Comparison of ENCODE assay signal across 8 mouse cellular contexts in genomic region chr8:94205736-94206135, GRCm38 (mm10). TPM values are rescaled to one million over a fixed set of nuclear protein-coding genes. Genes with fewer than 3 reads are reported as not detected.
DNase-seq lines count a peak whose midpoint lies in the region; ATAC-seq and TF ChIP-seq lines count a peak whose summit lies in the region.

No protein-coding gene starts in this region.

- ATAC-seq in heart, embryonic 12.5 days (ENCODE audit: insufficient number of reproducible peaks, low FRiP score): no peak; the same call in 1 of the 2 replicates
- peak; percentile 66; the same call in 1 of the 2 replicates for ATAC-seq in kidney, postnatal 0 days (replicated peaks; ENCODE audit: low FRiP score, low read depth)

- no peaks in the 10 kb centered on the region for H3K36me3 ChIP-seq in heart, embryonic 12.5 days
- H3K36me3 ChIP-seq in kidney, postnatal 0 days (ENCODE audit: insufficient read depth, low read length): no peaks in the 10 kb centered on the region

- no peak overlapping the region for H3K4me2 ChIP-seq in heart, embryonic 12.5 days
- no peak overlapping the region for H3K4me2 ChIP-seq in kidney, postnatal 0 days (ENCODE audit: low read length)

- TF ChIP-seq CTCF in kidney, postnatal 0 days (IDR thresholded peaks at IDR 0.05; ENCODE audit: low read depth): peak; percentile 96

- H3K27me3 ChIP-seq in heart, embryonic 12.5 days (replicated peaks): no peaks in the 10 kb centered on the region
- H3K27me3 ChIP-seq in kidney, postnatal 0 days (ENCODE audit: insufficient read depth, low read length): no peaks in the 10 kb centered on the region

- peaks cover 9% of the 10 kb centered on the region for H3K4me1 ChIP-seq in heart, embryonic 12.5 days (replicated peaks)
- no peaks in the 10 kb centered on the region for H3K4me1 ChIP-seq in kidney, postnatal 0 days (replicated peaks; ENCODE audit: insufficient read depth, low read length)

- H3K9me3 ChIP-seq in heart, embryonic 12.5 days (replicated peaks): no peaks in the 10 kb centered on the region
- H3K9me3 ChIP-seq in kidney, postnatal 0 days (replicated peaks; ENCODE audit: low read length): no peaks in the 10 kb centered on the region

- no peak overlapping the region for H3K27ac ChIP-seq in heart, embryonic 12.5 days (ENCODE audit: poor library complexity, severe bottlenecking)
- H3K27ac ChIP-seq in kidney, postnatal 0 days: no peak overlapping the region

- DNase-seq in heart, adult 11 months: peak; percentile 92
- peak; percentile 90 for DNase-seq in ZHBTc4 (ENCODE audit: low read depth, low spot score)
- DNase-seq in cerebellum, postnatal 25 days: peak; percentile 80 to 87
- DNase-seq in gastrocnemius, postnatal 4 days (ENCODE audit: low spot score in 2 of 2): peak; percentile 42 to 70
- peak; percentile 85 for DNase-seq in kidney, postnatal 0 days (ENCODE audit: low spot score)
- peak; percentile 87 for DNase-seq in lung, postnatal 10 days
- DNase-seq in retina, postnatal 7 days (ENCODE audit: low read depth, low spot score): peak; percentile 65

- no peak overlapping the region for H3K9ac ChIP-seq in heart, embryonic 12.5 days
- no peak overlapping the region for H3K9ac ChIP-seq in kidney, postnatal 0 days (ENCODE audit: low read depth, low read length)

- H3K4me3 ChIP-seq in heart, embryonic 12.5 days: no peak overlapping the region
- no peak overlapping the region for H3K4me3 ChIP-seq in kidney, postnatal 0 days (replicated peaks; ENCODE audit: low read depth, low read length)

- WGBS in heart, embryonic 12.5 days: 11% methylated on average over 5 of the region's 5 CpGs
- 16% methylated on average over 5 of the region's 5 CpGs for WGBS in kidney, postnatal 0 days

RNA-seq across cellular contexts. Expression of gene Nup93, which starts 8.6 kb away (rescaled TPM):
- polyA plus RNA-seq in heart, embryonic 12.5 days (2016; fragmentation: Nextera tagmentation; extraction: Ambion mirVana): 71.6 and 73.6 TPM in 2 replicates
- 10 to 100 TPM; 26.7 to 32.9 TPM for total RNA-seq in gastrocnemius, postnatal 4 days (2021)
- polyA plus RNA-seq in kidney, postnatal 0 days (2015; fragmentation: Nextera tagmentation; extraction: Ambion mirVana): 45.0 and 53.6 TPM in 2 replicates

RNA-seq across cellular contexts. Expression of gene Mt1, which starts 26.9 kb away (rescaled TPM):
- 129 and 209 TPM in 2 replicates for polyA plus RNA-seq in heart, embryonic 12.5 days (2016; fragmentation: Nextera tagmentation; extraction: Ambion mirVana)
- 10 to 100 TPM; 42.4 to 49.1 TPM for total RNA-seq in gastrocnemius, postnatal 4 days (2021)
- polyA plus RNA-seq in kidney, postnatal 0 days (2015; fragmentation: Nextera tagmentation; extraction: Ambion mirVana): 499 and 556 TPM in 2 replicates

RNA-seq across cellular contexts. Expression of gene Mt2, which starts 33.3 kb away (rescaled TPM):
- 23.6 and 39.2 TPM in 2 replicates for polyA plus RNA-seq in heart, embryonic 12.5 days (2016; fragmentation: Nextera tagmentation; extraction: Ambion mirVana)
- total RNA-seq in gastrocnemius, postnatal 4 days (2021): 100 to 1,000 TPM in 1 of 2 experiments, 10 to 100 TPM in 1; 83.6 to 103 TPM
- 98.3 and 113 TPM in 2 replicates for polyA plus RNA-seq in kidney, postnatal 0 days (2015; fragmentation: Nextera tagmentation; extraction: Ambion mirVana)

RNA-seq across cellular contexts. Expression of gene Mt3, which starts 53.3 kb away (rescaled TPM):
- polyA plus RNA-seq in heart, embryonic 12.5 days (2016; fragmentation: Nextera tagmentation; extraction: Ambion mirVana): 24.7 and 25.0 TPM in 2 replicates
- total RNA-seq in gastrocnemius, postnatal 4 days (2021): 10 to 100 TPM; 11.4 to 18.3 TPM
- polyA plus RNA-seq in kidney, postnatal 0 days (2015; fragmentation: Nextera tagmentation; extraction: Ambion mirVana): 2.2 and 2.7 TPM in 2 replicates
